Mouse (Mus musculus) thymus, adult 2 months (tissue): Measurements from ENCODE around the gene Gramd4. TPM values are rescaled to one million over a fixed set of nuclear protein-coding genes. Genes with fewer than 3 reads are reported as not detected.

Source experiments
- DNase-seq: peaks from one replicate; pipeline ENCODE4 v3.0.0; 2021
- H3K27ac ChIP-seq: fragments of 200-500 bp; 2 replicates; pipeline ENCODE4 v1.5.1; 2012; ENCODE audit warnings: low read length, control low read depth; ENCODE audit not compliant: control insufficient read depth, insufficient read depth
- H3K27me3 ChIP-seq: fragments of 200-500 bp; 2 replicates; pipeline ENCODE4 v1.6.1; 2012; ENCODE audit warnings: mild to moderate bottlenecking, low read length, moderate library complexity, mixed read lengths; ENCODE audit not compliant: control insufficient read depth, insufficient read depth
- H3K36me3 ChIP-seq: fragments of 200-500 bp; 2 replicates; pipeline ENCODE4 v1.6.1; 2012; ENCODE audit warnings: mild to moderate bottlenecking, low read length, moderate library complexity; ENCODE audit not compliant: control insufficient read depth, insufficient read depth
- H3K4me1 ChIP-seq: fragments of 200-500 bp; replicated peaks from 2 replicates; pipeline ENCODE4 v1.6.1; 2012; ENCODE audit warnings: low read length; ENCODE audit not compliant: control insufficient read depth, insufficient read depth
- H3K4me3 ChIP-seq: fragments of 200-500 bp; 2 replicates; pipeline ENCODE4 v1.5.1; 2012; ENCODE audit warnings: mild to moderate bottlenecking, low read length, control low read depth, moderate library complexity; ENCODE audit not compliant: control insufficient read depth, insufficient read depth
- CTCF ChIP-seq: fragments of 200-500 bp; IDR thresholded peaks from 2 replicates; pipeline ENCODE4 v1.5.1; 2012; ENCODE audit warnings: mild to moderate bottlenecking, control low read depth, low read length, moderate library complexity, borderline replicate concordance; ENCODE audit not compliant: control insufficient read depth, poor library complexity, insufficient read depth; ENCODE audit errors: extremely low read depth
- POLR2A ChIP-seq: fragments of 200-500 bp; IDR thresholded peaks from 2 replicates; pipeline ENCODE4 v1.6.1; 2012; ENCODE audit warnings: mild to moderate bottlenecking, low read length, control low read depth, moderate library complexity; ENCODE audit not compliant: control insufficient read depth, poor library complexity, insufficient read depth; ENCODE audit errors: extremely low read depth
- WGBS: fragments of 180-500 bp; shearing (Covaris S2); methylation state at CpG from one replicate; pipeline ENCODE4 v1.1.7; 2018; 5-methylcytosine and 5-hydroxymethylcytosine counted together
- polyA plus RNA-seq: library from polyadenylated mRNA; depleted of rRNA; stranded (reverse); fragments of >200 nt; gene quantifications from 2 replicates; pipeline ENCODE4 v1.2.3, GENCODE M21; 2012

Gramd4 gene
- polyA plus RNA-seq, 1 experiment, result 37.1 TPM

DNA sequence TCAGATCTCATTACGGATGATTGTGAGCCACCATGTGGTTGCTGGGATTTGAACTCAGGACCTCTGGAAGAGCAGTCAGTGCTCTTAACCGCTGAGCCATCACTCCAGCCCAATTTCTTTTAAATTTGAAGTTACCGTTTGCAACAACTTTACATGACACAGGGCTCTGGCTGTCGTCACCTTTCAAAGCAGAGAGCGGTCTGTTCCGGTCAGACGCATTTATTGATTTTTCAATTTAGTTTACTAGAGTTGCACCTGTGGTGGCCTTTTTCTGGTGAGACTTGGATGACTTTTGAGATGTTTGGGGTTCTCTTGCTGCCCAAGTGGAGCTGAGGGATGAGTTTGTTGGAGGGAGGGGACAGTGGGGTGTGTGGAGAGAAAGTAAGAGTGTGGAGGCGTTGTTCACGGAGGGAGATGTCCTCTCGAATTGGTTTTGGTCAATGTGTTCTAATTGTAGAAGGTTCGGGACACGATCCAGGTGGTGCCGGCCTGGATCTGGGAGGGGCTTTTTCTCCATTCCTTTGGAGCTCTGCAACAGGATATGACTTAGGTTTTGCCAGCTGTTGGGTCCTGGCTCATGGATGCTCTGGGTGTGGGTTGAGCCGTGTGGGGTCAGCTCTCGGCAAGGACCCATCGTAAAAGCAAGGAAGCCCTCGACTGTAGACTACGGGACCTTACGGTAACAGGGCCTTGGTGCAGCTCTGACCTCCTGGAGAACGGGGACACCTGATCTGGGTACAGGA lies 18.0 kb downstream of the Gramd4 start:
- Histone ChIP-seq H3K27me3 (no peaks in the 10 kb centered on the region), H3K27ac (no peak overlapping the region), H3K4me1 (peaks cover 22% of the 10 kb centered on the region), H3K36me3 (no peaks in the 10 kb centered on the region), H3K4me3 (no peak overlapping the region)
- TF ChIP-seq CTCF, result no peak
- no peak for TF ChIP-seq POLR2A
- no peak for DNase-seq
- 96% methylated on average over 20 of the region's 20 CpGs for WGBS

DNA sequence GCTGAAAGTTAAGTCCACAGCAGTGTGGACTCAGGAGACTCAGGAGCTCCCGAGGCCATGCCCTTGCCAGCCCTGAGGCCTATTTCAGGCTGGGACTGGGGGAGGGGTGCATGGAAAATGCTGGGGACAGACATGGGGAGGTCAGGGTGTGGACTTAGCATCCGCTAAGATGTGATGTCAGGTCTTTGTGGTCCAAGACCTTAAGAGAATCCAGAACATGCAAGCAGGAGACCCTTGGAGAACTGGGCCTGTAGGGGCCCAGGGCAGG lies 18.5 kb downstream of the Gramd4 start:
- Histone ChIP-seq H3K36me3 (no peaks in the 10 kb centered on the region), H3K4me1 (peaks cover 19% of the 10 kb centered on the region), H3K27ac (no peak overlapping the region), H3K4me3 (no peak overlapping the region), H3K27me3 (no peaks in the 10 kb centered on the region)
- no peak for DNase-seq
- TF ChIP-seq CTCF (no peak), POLR2A (no peak)
- 89% methylated on average over 2 of the region's 2 CpGs for WGBS

DNA sequence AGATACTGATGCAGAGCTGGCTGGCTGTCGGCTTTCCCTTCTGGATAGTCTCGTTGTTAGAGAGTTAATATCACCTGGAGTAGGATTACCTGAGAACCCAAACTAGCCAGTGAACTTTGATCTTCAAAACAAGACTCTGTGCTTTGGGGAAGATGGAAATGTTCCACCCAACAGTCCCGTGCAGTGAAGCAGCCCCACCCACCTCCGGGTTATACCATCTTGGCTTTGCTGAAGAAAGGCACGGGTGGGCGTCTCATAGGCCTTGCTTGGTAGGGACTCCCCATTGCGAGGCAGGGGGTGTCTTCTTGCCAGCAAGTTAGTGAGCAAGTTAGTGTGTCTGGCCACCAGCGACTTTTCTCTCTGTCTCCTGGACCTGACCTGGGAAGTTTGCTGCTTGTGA lies 18.9 kb downstream of the Gramd4 start:
- H3K4me3 ChIP-seq, result no peak overlapping the region
- peaks cover 15% of the 10 kb centered on the region for H3K4me1 ChIP-seq
- no peaks in the 10 kb centered on the region for H3K27me3 ChIP-seq
- H3K27ac ChIP-seq, result no peak overlapping the region
- H3K36me3 ChIP-seq, result no peaks in the 10 kb centered on the region
- DNase-seq, result no peak
- 88% methylated on average over 8 of the region's 8 CpGs for WGBS
- TF ChIP-seq CTCF (no peak), POLR2A (no peak)

DNA sequence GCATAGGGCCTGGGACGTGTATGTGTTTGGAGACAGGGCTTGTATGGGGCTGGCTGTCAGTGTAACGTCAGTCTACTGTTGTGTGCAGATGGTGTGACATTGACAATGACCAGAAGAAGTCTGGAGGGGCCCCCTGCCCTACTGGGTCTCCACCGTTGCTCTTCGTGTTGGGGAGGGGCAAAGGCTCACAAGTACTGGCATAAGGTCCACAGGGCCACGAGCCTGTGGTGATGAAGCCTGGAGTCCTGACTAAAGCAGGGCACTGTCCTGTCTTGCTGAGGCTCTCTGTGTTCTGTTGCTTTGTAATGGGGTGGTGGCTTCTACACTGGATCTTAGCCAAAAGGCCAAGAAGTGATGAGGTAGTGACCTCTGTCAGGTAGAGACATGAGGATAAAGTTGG lies 20.4 kb downstream of the Gramd4 start:
- TF ChIP-seq CTCF (no peak), POLR2A (no peak)
- whole genome bisulfite sequencing, result 83% methylated on average over 5 of the region's 5 CpGs
- DNase-seq, result no peak
- Histone ChIP-seq H3K36me3 (no peaks in the 10 kb centered on the region), H3K4me1 (peaks cover 9% of the 10 kb centered on the region; the same call in 1 of the 2 replicates), H3K4me3 (no peak overlapping the region), H3K27me3 (no peaks in the 10 kb centered on the region), H3K27ac (no peak overlapping the region)

DNA sequence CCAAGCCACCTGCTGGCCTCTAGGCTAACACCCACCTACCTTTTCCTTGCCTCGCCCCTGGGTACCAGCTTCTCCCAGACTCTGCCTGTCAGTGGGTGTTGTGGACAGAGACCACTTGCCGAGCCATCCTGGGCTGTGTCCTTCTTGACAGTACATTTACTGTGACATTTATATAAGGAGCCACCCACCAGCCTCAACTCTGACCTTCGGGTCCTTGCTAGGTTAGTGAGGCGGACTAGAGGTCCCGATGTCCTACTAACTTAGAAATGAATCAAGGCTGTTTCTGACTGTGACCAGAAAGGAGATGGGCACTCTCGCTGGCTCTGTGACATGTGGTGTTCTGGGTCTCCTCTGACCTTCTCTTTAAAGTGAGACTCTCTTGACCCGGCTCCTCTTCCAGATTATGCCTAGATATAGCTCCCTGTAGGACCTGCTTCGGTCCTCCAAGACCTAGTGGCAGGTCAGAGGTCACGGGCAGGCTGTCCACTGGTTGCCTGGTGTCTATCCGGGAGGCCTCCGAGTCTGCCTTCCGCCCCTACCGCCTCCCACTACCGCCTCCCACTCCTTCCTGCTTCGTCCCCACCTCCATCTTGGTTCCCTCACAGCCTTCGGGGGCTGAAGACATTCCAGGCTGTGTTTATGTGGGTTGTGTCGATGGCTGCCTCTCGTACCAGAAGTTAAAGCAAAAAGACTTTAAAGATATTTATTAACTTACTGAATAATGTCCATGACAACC lies 21.2 kb downstream of the Gramd4 start:
- Histone ChIP-seq H3K27ac (no peak overlapping the region), H3K4me1 (peaks cover 9% of the 10 kb centered on the region; the same call in 1 of the 2 replicates), H3K36me3 (no peaks in the 10 kb centered on the region), H3K27me3 (no peaks in the 10 kb centered on the region), H3K4me3 (no peak overlapping the region)
- WGBS, result 92% methylated on average over 18 of the region's 18 CpGs
- no peak for DNase-seq
- TF ChIP-seq POLR2A (no peak), CTCF (no peak)

DNA sequence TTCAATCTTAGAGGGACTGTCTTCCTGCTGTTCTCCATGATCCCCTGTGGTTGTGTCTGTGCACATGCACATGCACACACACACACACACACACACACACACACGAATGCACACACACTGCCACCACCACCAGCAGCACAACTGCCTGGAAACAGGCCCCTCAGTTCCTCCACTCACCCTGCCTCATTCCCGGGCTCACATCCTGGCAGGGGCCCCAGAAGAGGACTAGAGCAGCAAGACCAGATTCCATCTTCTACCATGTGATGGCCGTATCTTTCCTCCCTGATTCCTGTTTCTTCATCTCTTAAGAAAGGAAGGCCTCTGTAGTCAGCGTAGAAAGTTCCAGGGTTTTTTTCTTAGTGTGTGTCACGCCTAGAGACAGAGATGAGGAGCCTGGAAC lies 22.0 kb downstream of the Gramd4 start:
- H3K4me3 ChIP-seq, result no peak overlapping the region
- TF ChIP-seq POLR2A (no peak), CTCF (no peak)
- H3K4me1 ChIP-seq, result peaks cover 9% of the 10 kb centered on the region; the same call in 1 of the 2 replicates
- H3K27me3 ChIP-seq, result no peaks in the 10 kb centered on the region
- H3K27ac ChIP-seq, result no peak overlapping the region
- H3K36me3 ChIP-seq, result no peaks in the 10 kb centered on the region
- 91% methylated on average over 5 of the region's 5 CpGs for WGBS
- DNase-seq, result no peak
